Mouse (Mus musculus) midbrain, embryonic 14.5 days (tissue): Measurements from ENCODE around the gene Coro1c. TPM values are rescaled to one million over a fixed set of nuclear protein-coding genes. Genes with fewer than 3 reads are reported as not detected.

Source experiments
- ATAC-seq: fragments of 200-750 bp; cut with Nextera tagmentation; 2 replicates; pipeline ENCODE4 v1.8.0; 2017; ENCODE audit warnings: moderate number of reproducible peaks, moderate library complexity; ENCODE audit not compliant: low FRiP score, low TSS enrichment
- DNase-seq: peaks from one replicate; pipeline ENCODE4 v3.0.0-alpha.2; 2015
- H3K27ac ChIP-seq: fragments of 300-500 bp; sonication (generic); replicated peaks from 2 replicates; pipeline ENCODE4 v1.5.1; 2014; ENCODE audit warnings: mild to moderate bottlenecking, low read depth, low read length, moderate library complexity
- H3K27me3 ChIP-seq: fragments of 300-500 bp; sonication (generic); 2 replicates; pipeline ENCODE4 v1.6.1; 2014; ENCODE audit warnings: low read length, control low read depth, mixed read lengths; ENCODE audit not compliant: control insufficient read depth, insufficient read depth
- H3K36me3 ChIP-seq: fragments of 300-500 bp; sonication (generic); 2 replicates; pipeline ENCODE4 v1.6.1; 2014; ENCODE audit warnings: low read length, control low read depth; ENCODE audit not compliant: control insufficient read depth, insufficient read depth
- H3K4me1 ChIP-seq: fragments of 300-500 bp; sonication (generic); 2 replicates; pipeline ENCODE4 v1.6.1; 2014; ENCODE audit warnings: mild to moderate bottlenecking, antibody characterized with exemption, low read length, control low read depth; ENCODE audit not compliant: control insufficient read depth, insufficient read depth
- H3K4me2 ChIP-seq: fragments of 300-500 bp; sonication (generic); 2 replicates; pipeline ENCODE4 v1.6.1; 2014; ENCODE audit warnings: mild to moderate bottlenecking, low read length, moderate library complexity
- H3K4me3 ChIP-seq: fragments of 300-500 bp; sonication (generic); replicated peaks from 2 replicates; pipeline ENCODE4 v1.5.1; 2014; ENCODE audit warnings: low read depth, low read length
- H3K9ac ChIP-seq: fragments of 300-500 bp; sonication (generic); replicated peaks from 2 replicates; pipeline ENCODE4 v1.6.1; 2014; ENCODE audit warnings: mild to moderate bottlenecking, low read length, moderate library complexity
- H3K9me3 ChIP-seq: fragments of 300-500 bp; sonication (generic); 2 replicates; pipeline ENCODE4 v1.6.1; 2016; ENCODE audit warnings: low read length, control low read depth, mixed read lengths; ENCODE audit not compliant: control insufficient read depth
- WGBS: fragments of 180-500 bp; shearing (Covaris S2); extraction: QIAGEN DNeasy Blood & Tissue Kit; methylation state at CpG from one replicate; pipeline ENCODE4 v1.1.7; 2014; 5-methylcytosine and 5-hydroxymethylcytosine counted together
- polyA plus RNA-seq: library from polyadenylated mRNA; unstranded; fragments of >200 nt; fragmentation: Nextera tagmentation; extraction: Ambion mirVana; gene quantifications from 2 replicates; pipeline ENCODE4 v1.2.1, GENCODE M21; 2014

The Coro1c gene
- polyA plus RNA-seq, 1 experiment from 2014 or later = 201 TPM

GRCm38 (mm10) chr5:113932310-113932709 is 23.8 kb upstream of the Coro1c start:
- H3K9ac ChIP-seq = no peak overlapping the region
- no peak overlapping the region for H3K27ac ChIP-seq
- WGBS = 78% methylated on average over 3 of the region's 3 CpGs
- no peaks in the 10 kb centered on the region for H3K27me3 ChIP-seq
- no peak overlapping the region for H3K4me3 ChIP-seq
- no peaks in the 10 kb centered on the region for H3K36me3 ChIP-seq
- no peak overlapping the region for H3K4me2 ChIP-seq
- no peak for DNase-seq
- no peak for ATAC-seq
- no peaks in the 10 kb centered on the region for H3K9me3 ChIP-seq
- H3K4me1 ChIP-seq = peaks cover 7% of the 10 kb centered on the region; the same call in 1 of the 2 replicates

GRCm38 (mm10) chr5:113930648-113931609 is 22.4 kb upstream of the Coro1c start:
- WGBS = 15% methylated on average over 18 of the region's 18 CpGs
- peak; percentile 64 for DNase-seq
- no peak for ATAC-seq
- Histone ChIP-seq H3K4me2 (0 out of 2 replicates have a peak overlapping the region, but pooled peaks have one; percentile 6), H3K9me3 (no peaks in the 10 kb centered on the region), H3K27me3 (no peaks in the 10 kb centered on the region), H3K4me1 (peaks cover 7% of the 10 kb centered on the region; the same call in 1 of the 2 replicates), H3K27ac (peak overlapping the region; percentile 52), H3K36me3 (no peaks in the 10 kb centered on the region), H3K9ac (no peak overlapping the region; the same call in 1 of the 2 replicates), H3K4me3 (no peak overlapping the region)

- ATAC-seq (no peak), DNase-seq (no peak)
- Histone ChIP-seq H3K27ac (no peak overlapping the region), H3K4me3 (no peak overlapping the region), H3K9me3 (no peaks in the 10 kb centered on the region), H3K36me3 (no peaks in the 10 kb centered on the region), H3K4me2 (no peak overlapping the region), H3K9ac (no peak overlapping the region), H3K4me1 (peaks cover 7% of the 10 kb centered on the region; the same call in 1 of the 2 replicates), H3K27me3 (no peaks in the 10 kb centered on the region)
- 52% methylated on average over 10 of the region's 10 CpGs for WGBS
Observed at GRCm38 (mm10) chr5:113929950-113930647, 21.5 kb upstream of the Coro1c start.

GRCm38 (mm10) chr5:113929526-113929925 is 21.0 kb upstream of the Coro1c start:
- WGBS = 72% methylated on average over 10 of the region's 10 CpGs
- H3K9ac ChIP-seq = no peak overlapping the region
- DNase-seq (no peak), ATAC-seq (no peak)
- no peak overlapping the region for H3K27ac ChIP-seq
- no peaks in the 10 kb centered on the region for H3K27me3 ChIP-seq
- H3K4me1 ChIP-seq = peaks cover 7% of the 10 kb centered on the region; the same call in 1 of the 2 replicates
- H3K4me2 ChIP-seq = no peak overlapping the region
- no peaks in the 10 kb centered on the region for H3K36me3 ChIP-seq
- H3K9me3 ChIP-seq = no peaks in the 10 kb centered on the region
- H3K4me3 ChIP-seq = no peak overlapping the region

GRCm38 (mm10) chr5:113924608-113925007 is 16.1 kb upstream of the Coro1c start:
- Histone ChIP-seq H3K27ac (no peak overlapping the region), H3K27me3 (no peaks in the 10 kb centered on the region), H3K9me3 (no peaks in the 10 kb centered on the region), H3K36me3 (no peaks in the 10 kb centered on the region), H3K4me3 (no peak overlapping the region), H3K4me1 (peaks cover 10% of the 10 kb centered on the region; the same call in 1 of the 2 replicates), H3K9ac (no peak overlapping the region), H3K4me2 (no peak overlapping the region)
- DNase-seq (no peak), ATAC-seq (no peak)
- WGBS = 82% methylated on average over 4 of the region's 4 CpGs

GRCm38 (mm10) chr5:113921310-113922166 is 13.0 kb upstream of the Coro1c start:
- Histone ChIP-seq H3K27me3 (no peaks in the 10 kb centered on the region), H3K36me3 (no peaks in the 10 kb centered on the region), H3K4me2 (no peak overlapping the region), H3K4me1 (peaks cover 10% of the 10 kb centered on the region; the same call in 1 of the 2 replicates), H3K9me3 (no peaks in the 10 kb centered on the region), H3K4me3 (no peak overlapping the region), H3K9ac (no peak overlapping the region), H3K27ac (peak overlapping the region; percentile 78)
- WGBS = 12% methylated on average over 6 of the region's 6 CpGs
- ATAC-seq = no peak; the same call in 1 of the 2 replicates
- DNase-seq = peak; percentile 53

- ATAC-seq = no peak
- 84% methylated on average over 7 of the region's 7 CpGs for WGBS
- Histone ChIP-seq H3K4me2 (no peak overlapping the region), H3K4me3 (no peak overlapping the region), H3K9me3 (no peaks in the 10 kb centered on the region), H3K36me3 (no peaks in the 10 kb centered on the region), H3K27me3 (no peaks in the 10 kb centered on the region), H3K4me1 (peaks cover 10% of the 10 kb centered on the region; the same call in 1 of the 2 replicates), H3K9ac (no peak overlapping the region), H3K27ac (no peak overlapping the region)
- no peak for DNase-seq
Observed at GRCm38 (mm10) chr5:113919060-113919459, 10.5 kb upstream of the Coro1c start.

- DNase-seq (no peak), ATAC-seq (no peak)
- no peak overlapping the region for H3K9ac ChIP-seq
- H3K9me3 ChIP-seq = no peaks in the 10 kb centered on the region
- H3K4me3 ChIP-seq = no peak overlapping the region
- 84% methylated on average over 9 of the region's 9 CpGs for WGBS
- no peak overlapping the region for H3K27ac ChIP-seq
- no peaks in the 10 kb centered on the region for H3K36me3 ChIP-seq
- H3K4me2 ChIP-seq = no peak overlapping the region
- no peaks in the 10 kb centered on the region for H3K27me3 ChIP-seq
- H3K4me1 ChIP-seq = peaks cover 10% of the 10 kb centered on the region; the same call in 1 of the 2 replicates
Observed at GRCm38 (mm10) chr5:113918654-113919053, 10.1 kb upstream of the Coro1c start.
